Mouse (Mus musculus) myocyte (in vitro differentiated cells): Measurements from ENCODE around the gene Nhlrc4.

Experiments
- MYOG ChIP-seq, 3 experiments: IDR thresholded peaks; one replicate each; pipeline ENCODE4 v1.6.1; 2011; ENCODE audit warnings: control low read depth in 2 of 3, low read depth in 2 of 3, mild to moderate bottlenecking in 2 of 3; ENCODE audit not compliant: insufficient read length in 2 of 3, control insufficient read depth in 1 of 3, insufficient read depth in 1 of 3
- POLR2A ChIP-seq: IDR thresholded peaks from one replicate; pipeline ENCODE4 v1.6.1; 2011; ENCODE audit warnings: low read depth, mild to moderate bottlenecking, control low read depth, moderate library complexity; ENCODE audit not compliant: insufficient read length
- POLR2AphosphoS2 ChIP-seq: IDR thresholded peaks from one replicate; pipeline ENCODE4 v1.6.1; 2011; ENCODE audit warnings: low read depth, control low read depth; ENCODE audit not compliant: insufficient read length

DNA sequence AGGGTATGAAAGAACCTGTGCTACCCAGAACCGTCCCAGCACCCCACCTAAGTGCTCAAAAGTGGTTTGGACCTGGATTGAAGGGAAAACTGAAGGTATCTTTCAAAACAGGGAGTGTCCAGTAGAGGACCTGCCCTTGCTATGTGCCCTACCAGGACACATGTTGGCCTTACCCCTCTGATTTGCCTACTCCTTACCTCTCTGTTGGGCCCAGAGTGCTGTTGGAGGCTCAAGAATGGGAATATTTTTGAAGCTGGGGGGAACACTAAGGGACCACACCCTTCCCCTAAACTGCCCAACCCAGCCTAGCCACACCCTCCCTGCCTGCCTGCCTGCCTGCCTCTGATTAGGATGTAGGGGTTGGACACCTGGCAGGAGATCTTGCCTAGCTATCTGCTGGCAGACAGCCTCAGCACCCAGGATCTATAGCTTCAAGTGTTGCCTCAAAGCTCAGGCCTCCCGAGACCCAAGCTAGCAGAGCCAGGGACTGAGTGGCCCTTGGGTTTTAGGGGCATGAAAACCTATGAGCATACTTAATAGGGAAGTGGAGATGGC is 2.1 kb downstream of the Nhlrc4 start:
- TF ChIP-seq POLR2A: no peak
- TF ChIP-seq MYOG (IDR thresholded peaks at IDR 0.05; ENCODE audit: control insufficient read depth in 1 of 3, insufficient read depth in 1 of 3, insufficient read length in 2 of 3, low read depth in 2 of 3): no peak
- no peak for TF ChIP-seq POLR2AphosphoS2
